Mouse (Mus musculus) forebrain, embryonic 14.5 days (tissue): ENCODE measurements around the gene Dennd4b. TPM values are rescaled to one million over a fixed set of nuclear protein-coding genes. Genes with fewer than 3 reads are reported as not detected.
"Not testable (repeated sequence)": the region's sequence is repeated elsewhere in the genome, so short reads cannot be mapped to it uniquely, and the experiment has no call there.

Experiments used
- ATAC-seq: fragments of 200-750 bp; cut with Nextera tagmentation; 2 replicates; pipeline ENCODE4 v1.8.0; 2017; ENCODE audit warnings: mild to moderate bottlenecking, moderate library complexity
- DNase-seq: peaks from one replicate; pipeline ENCODE4 v3.0.0-alpha.2; 2015; ENCODE audit warnings: low spot score
- H3K27ac ChIP-seq: fragments of 300-500 bp; sonication (generic); 2 replicates; pipeline ENCODE4 v1.5.1; 2014; ENCODE audit warnings: low read depth, mild to moderate bottlenecking, control low read depth, low read length, moderate library complexity
- H3K27me3 ChIP-seq: fragments of 300-500 bp; sonication (generic); replicated peaks from 2 replicates; pipeline ENCODE4 v1.6.1; 2014; ENCODE audit warnings: low read length, control low read depth, mixed read lengths; ENCODE audit not compliant: control insufficient read depth, insufficient read depth
- H3K36me3 ChIP-seq: fragments of 300-500 bp; sonication (generic); 2 replicates; pipeline ENCODE4 v1.6.1; 2014; ENCODE audit warnings: low read length, control low read depth; ENCODE audit not compliant: control insufficient read depth, insufficient read depth
- H3K4me1 ChIP-seq: fragments of 300-500 bp; sonication (generic); 2 replicates; pipeline ENCODE4 v1.6.1; 2014; ENCODE audit warnings: antibody characterized with exemption, low read length, control low read depth; ENCODE audit not compliant: control insufficient read depth, insufficient read depth
- H3K4me2 ChIP-seq: fragments of 300-500 bp; sonication (generic); 2 replicates; pipeline ENCODE4 v1.6.1; 2014; ENCODE audit warnings: mild to moderate bottlenecking, control low read depth, low read length
- H3K4me3 ChIP-seq: fragments of 300-500 bp; sonication (generic); 2 replicates; pipeline ENCODE4 v1.5.1; 2014; ENCODE audit warnings: low read depth, low read length, control low read depth
- H3K9ac ChIP-seq: fragments of 300-500 bp; sonication (generic); 2 replicates; pipeline ENCODE4 v1.6.1; 2014; ENCODE audit warnings: mild to moderate bottlenecking, low read length, control low read depth, moderate library complexity
- H3K9me3 ChIP-seq: fragments of 300-500 bp; sonication (generic); replicated peaks from 2 replicates; pipeline ENCODE4 v1.6.1; 2016; ENCODE audit warnings: low read length, control low read depth, mixed read lengths; ENCODE audit not compliant: control insufficient read depth
- WGBS: fragments of 180-500 bp; shearing (Covaris S2); extraction: QIAGEN DNeasy Blood & Tissue Kit; methylation state at CpG from one replicate; pipeline ENCODE4 v1.1.7; 2014; 5-methylcytosine and 5-hydroxymethylcytosine counted together
- polyA plus RNA-seq: library from polyadenylated mRNA; unstranded; fragments of >200 nt; fragmentation: Nextera tagmentation; extraction: Ambion mirVana; gene quantifications from 2 replicates; pipeline ENCODE4 v1.2.1, GENCODE M21; 2014

Dennd4b gene
- polyA plus RNA-seq, 1 experiment from 2014 or later: 3.4 TPM

DNA sequence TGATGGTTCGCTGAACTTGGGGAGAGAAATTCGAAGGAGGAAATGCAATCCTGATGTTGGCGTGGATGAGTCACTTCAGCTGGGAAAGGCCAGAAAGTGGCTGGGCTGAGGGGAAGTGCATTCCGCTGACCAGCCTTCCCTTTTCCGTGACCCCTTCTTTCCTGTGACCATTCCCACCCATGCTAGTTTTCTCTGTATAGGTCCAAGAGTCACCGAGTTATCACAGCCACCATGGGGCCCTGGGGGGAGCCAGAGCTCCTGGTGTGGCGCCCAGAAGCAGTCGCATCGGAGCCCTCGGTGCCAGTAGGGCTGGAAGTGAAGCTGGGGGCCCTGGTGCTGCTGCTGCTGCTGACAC is 16.3 kb upstream of the Dennd4b start:
- H3K4me2 ChIP-seq: peak overlapping the region; percentile 91
- peak overlapping the region; percentile 55 for H3K4me3 ChIP-seq
- H3K9ac ChIP-seq: peak overlapping the region; percentile 66
- peaks cover 8% of the 10 kb centered on the region for H3K4me1 ChIP-seq
- H3K9me3 ChIP-seq: no peaks in the 10 kb centered on the region
- H3K36me3 ChIP-seq: peaks cover 8% of the 10 kb centered on the region; the same call in 1 of the 2 replicates
- WGBS: 7% methylated on average over 10 of the region's 10 CpGs
- H3K27me3 ChIP-seq: no peaks in the 10 kb centered on the region
- DNase-seq: peak; percentile 5
- no peak for ATAC-seq
- H3K27ac ChIP-seq: peak overlapping the region; percentile 61; the same call in 1 of the 2 replicates

DNA sequence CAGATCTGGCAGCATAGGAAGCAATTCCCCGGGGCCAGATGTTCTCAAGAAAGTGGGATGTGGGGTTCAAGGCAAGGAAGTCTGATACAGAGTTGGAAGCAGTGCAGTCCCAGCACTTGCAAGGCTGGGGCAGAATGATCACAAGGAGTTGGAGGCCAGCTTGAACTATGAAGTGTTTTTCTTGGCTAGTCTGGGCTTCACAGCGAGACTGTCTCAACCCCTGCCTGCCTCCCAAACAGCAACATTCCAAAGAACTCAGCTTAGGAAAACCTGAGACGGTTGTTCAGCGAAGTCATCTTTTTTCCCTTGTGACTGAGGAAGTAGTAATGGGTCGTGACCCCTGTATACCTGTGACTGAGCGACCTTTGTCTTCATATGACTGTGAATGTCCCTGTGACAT is 14.2 kb upstream of the Dennd4b start:
- Histone ChIP-seq H3K27ac (no peak overlapping the region), H3K36me3 (peaks cover 8% of the 10 kb centered on the region; the same call in 1 of the 2 replicates), H3K9ac (no peak overlapping the region), H3K4me2 (no peak overlapping the region), H3K9me3 (no peaks in the 10 kb centered on the region), H3K4me1 (peaks cover 13% of the 10 kb centered on the region), H3K27me3 (no peaks in the 10 kb centered on the region), H3K4me3 (no peak overlapping the region)
- ATAC-seq (no peak), DNase-seq (no peak)
- 92% methylated on average over 6 of the region's 6 CpGs for WGBS

DNA sequence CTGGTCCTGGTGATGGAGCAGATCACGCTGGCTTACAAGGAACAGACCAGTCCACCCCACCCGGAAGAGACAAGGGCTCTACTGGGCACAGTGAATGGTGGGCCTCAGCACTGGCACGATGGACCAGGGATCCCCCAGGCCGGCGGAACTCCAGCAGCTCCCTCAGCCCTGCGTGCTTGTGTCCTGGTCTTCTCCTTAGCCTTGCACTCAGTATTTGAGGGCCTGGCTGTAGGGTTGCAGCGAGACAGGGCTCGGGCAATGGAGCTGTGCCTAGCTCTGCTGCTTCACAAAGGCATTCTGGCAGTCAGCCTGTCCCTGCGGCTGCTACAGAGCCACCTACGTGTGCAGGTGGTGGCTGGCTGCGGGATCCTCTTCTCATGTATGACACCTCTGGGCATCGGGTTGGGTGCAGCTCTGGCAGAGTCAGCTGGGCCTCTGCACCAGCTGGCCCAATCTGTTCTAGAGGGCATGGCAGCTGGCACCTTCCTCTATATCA is 13.2 kb upstream of the Dennd4b start:
- peaks cover 13% of the 10 kb centered on the region for H3K4me1 ChIP-seq
- peaks cover 11% of the 10 kb centered on the region for H3K36me3 ChIP-seq
- not testable (repeated sequence) for H3K9ac ChIP-seq, ATAC-seq, H3K4me2 ChIP-seq, H3K4me3 ChIP-seq, H3K27me3 ChIP-seq, H3K27ac ChIP-seq, DNase-seq, H3K9me3 ChIP-seq
- WGBS: 95% methylated on average over 9 of the region's 12 CpGs

DNA sequence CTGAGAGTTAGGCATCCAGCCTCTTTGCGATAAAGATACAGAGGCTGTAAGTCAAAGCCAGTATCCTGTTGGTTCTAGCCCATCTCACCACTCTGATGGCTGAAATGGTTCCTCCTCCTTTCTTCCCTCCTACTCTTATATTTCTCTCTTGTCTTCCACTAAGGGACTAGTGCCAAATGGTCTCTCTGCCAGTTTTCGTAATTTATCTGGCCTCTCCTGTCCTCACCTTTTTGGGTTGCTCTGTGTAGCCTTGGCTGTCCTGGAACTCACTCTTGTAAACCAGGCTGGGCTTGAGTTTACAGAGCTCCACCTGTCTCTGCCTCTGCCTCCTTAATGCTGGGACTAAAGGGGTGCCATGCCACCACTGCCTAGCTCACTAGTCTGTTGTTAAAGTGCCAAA is 12.3 kb upstream of the Dennd4b start:
- not testable (repeated sequence) for DNase-seq, H3K27ac ChIP-seq, H3K4me3 ChIP-seq, ATAC-seq, H3K27me3 ChIP-seq, H3K4me2 ChIP-seq, H3K9ac ChIP-seq, H3K9me3 ChIP-seq
- Histone ChIP-seq H3K4me1 (peaks cover 11% of the 10 kb centered on the region), H3K36me3 (peaks cover 19% of the 10 kb centered on the region)
- WGBS: 91% methylated on average over 2 of the region's 2 CpGs

DNA sequence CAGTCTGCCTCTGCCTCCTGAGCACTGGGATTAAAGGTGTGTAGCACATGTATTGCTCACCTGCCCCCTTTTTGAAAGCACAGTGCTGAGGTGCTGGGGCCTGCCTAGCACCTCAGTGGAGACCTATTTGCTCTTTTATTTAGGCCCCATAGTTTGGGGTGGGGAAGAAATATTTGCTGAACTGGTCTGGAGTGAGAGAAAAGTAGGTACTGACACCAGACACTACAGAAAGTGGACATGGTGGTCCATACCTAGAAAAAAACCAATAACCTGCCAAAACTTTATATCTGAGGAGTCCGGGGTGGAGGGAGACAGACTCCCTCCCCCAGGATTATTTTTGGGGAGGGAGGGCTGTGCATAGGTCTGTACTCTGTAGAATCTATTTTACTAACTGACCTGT is 11.8 kb upstream of the Dennd4b start:
- ATAC-seq: peak; percentile 1; the same call in 1 of the 2 replicates
- WGBS: 87% methylated on average over 1 of the region's 1 CpGs
- H3K9ac ChIP-seq: not testable (repeated sequence)

DNA sequence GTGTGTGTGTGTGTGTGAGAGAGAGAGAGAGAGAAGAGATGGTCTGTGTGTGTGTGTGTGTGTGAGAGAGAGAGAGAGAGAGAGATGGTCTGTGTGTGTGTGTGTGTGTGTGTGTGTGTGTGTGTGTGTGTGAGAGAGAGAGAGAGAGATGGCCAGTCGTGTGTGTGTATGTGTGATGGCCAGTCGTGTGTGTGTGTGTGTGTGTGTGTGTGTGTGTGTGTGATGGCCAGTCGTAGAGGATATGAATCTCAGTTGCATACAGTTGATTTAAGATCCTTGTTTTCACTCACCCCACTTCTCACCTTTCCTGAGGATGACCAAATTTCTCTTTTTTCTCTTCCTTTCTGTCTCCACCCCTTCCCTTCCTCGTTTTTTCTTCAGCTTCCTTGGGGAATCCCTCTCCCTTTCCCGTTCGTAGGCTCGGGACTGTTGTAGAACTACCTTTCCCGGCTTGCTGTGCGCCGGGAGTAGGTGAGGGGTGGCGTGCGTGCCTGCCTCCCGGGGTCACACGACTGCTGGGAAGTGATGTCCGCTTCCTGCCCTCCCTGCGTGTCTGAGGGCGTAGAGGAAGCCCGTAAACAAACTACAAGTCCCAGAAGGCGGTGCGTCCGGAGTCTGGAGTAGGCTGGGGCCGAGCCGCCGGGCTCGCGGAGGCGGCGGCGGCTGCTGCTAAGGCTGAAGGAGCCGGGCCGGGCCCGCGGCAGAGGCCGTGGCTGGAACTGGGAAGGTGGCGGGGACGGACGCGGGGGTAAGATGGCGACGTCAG is 11.1 kb upstream of the Dennd4b start, which contains the start of gene Crtc2:
TSS of gene Crtc2 (plus strand) at position 511 of the 766 bp plus-strand sequence.
- Histone ChIP-seq H3K4me2 (peak within 1 kb of the TSS; percentile 73), H3K36me3 (peaks cover 29% of the 10 kb centered on the region), H3K27me3 (no peaks in the 10 kb centered on the region), H3K4me1 (peaks cover 6% of the 10 kb centered on the region), H3K4me3 (peak within 1 kb of the TSS; percentile 96), H3K27ac (peak within 1 kb of the TSS; percentile 84), H3K9ac (peak within 1 kb of the TSS; percentile 96), H3K9me3 (no peaks in the 10 kb centered on the region)
- WGBS: 2% methylated on average over 40 of the region's 40 CpGs
- peak; percentile 99 for DNase-seq
- ATAC-seq: peak; percentile 98

More for the DNA sequence above, 11.8 kb upstream of the Dennd4b start:
- H3K4me3 ChIP-seq, DNase-seq, H3K27ac ChIP-seq, H3K27me3 ChIP-seq, H3K9me3 ChIP-seq: not testable (repeated sequence)
- peaks cover 10% of the 10 kb centered on the region for H3K4me1 ChIP-seq
- peak overlapping the region; percentile 73 for H3K4me2 ChIP-seq
- H3K36me3 ChIP-seq: peaks cover 25% of the 10 kb centered on the region

DNA sequence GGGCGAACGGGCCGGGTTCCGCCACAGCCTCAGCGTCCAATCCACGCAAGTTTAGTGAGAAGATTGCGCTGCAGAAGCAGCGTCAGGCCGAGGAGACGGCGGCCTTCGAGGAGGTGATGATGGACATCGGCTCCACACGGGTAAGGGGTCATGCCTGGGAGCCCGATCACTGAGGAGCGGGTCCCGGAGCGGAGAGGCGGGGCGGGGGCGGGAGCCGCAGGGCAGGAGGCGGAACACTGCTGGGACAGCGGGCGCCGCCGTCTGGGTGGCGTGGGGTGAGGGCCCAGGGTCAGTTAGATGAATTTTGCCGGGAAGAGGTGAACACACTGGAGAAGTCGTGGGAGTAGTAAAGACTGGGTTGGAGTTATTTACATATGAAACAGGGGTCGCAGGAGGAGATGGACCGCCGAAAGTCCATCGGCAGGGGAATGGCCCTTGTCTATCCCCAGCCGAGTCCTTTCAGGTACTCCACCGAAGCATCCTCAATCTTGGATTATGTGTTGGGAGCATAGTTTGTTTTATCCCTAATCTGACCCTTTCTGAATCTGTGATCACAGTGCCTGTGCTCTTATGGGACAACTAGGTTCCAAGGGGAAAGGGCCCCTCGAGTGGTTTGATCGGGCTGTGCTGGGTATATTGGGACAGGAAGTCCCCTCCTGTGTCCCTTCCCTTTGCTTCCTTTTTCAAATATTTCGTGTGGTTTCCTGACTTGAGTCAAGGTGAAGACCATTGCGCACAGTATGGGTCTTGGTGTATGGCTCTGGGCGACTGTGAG is 10.4 kb upstream of the Dennd4b start:
- WGBS: under 1% methylated on average over 41 of the region's 41 CpGs
- Histone ChIP-seq H3K4me2 (peak overlapping the region; percentile 73), H3K27ac (peak overlapping the region; percentile 84), H3K4me1 (peaks cover 6% of the 10 kb centered on the region), H3K27me3 (no peaks in the 10 kb centered on the region), H3K4me3 (peak overlapping the region; percentile 96), H3K36me3 (peaks cover 37% of the 10 kb centered on the region), H3K9ac (peak overlapping the region; percentile 96), H3K9me3 (no peaks in the 10 kb centered on the region)
- DNase-seq (no peak), ATAC-seq (peak; percentile 65)

DNA sequence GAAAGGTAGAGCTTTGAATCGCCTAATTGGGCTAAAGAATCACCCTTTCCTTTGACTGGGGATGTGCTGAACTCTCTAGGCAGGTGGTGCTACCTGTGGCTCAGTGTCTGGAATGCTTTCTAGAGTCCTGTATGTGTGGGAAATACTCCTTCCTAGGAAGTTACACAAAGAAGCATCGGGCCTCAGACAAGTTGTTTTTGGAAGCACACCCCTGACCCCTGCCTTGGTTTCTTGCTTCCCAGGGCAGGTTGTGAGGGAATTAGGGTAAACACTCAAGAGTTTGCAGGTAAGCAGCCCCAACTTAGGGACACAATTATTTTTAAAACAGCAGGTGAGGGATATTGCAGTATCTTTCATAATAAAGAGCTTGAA is 9.8 kb upstream of the Dennd4b start:
- peaks cover 6% of the 10 kb centered on the region for H3K4me1 ChIP-seq

More for the DNA sequence above, 9.8 kb upstream of the Dennd4b start:
- peak overlapping the region; percentile 96 for H3K4me3 ChIP-seq
- H3K27ac ChIP-seq: no peak overlapping the region
- H3K4me2 ChIP-seq: peak overlapping the region; percentile 73
- WGBS: 17% methylated on average over 2 of the region's 2 CpGs
- H3K9me3 ChIP-seq: no peaks in the 10 kb centered on the region
- H3K27me3 ChIP-seq: no peaks in the 10 kb centered on the region
- DNase-seq: no peak
- peaks cover 42% of the 10 kb centered on the region for H3K36me3 ChIP-seq
- ATAC-seq: no peak
- peak overlapping the region; percentile 96 for H3K9ac ChIP-seq
